Mouse (Mus musculus): ENCODE data around the gene Tesk2. TPM values are rescaled to one million over a fixed set of nuclear protein-coding genes. Genes with fewer than 3 reads are reported as not detected.

The Tesk2 gene
- 1.2 and 1.3 TPM in 2 replicates for polyA plus RNA-seq (2012)

GRCm38 (mm10) chr4:116720343-116721097 is at the start of gene Tesk2:
Tesk2 (plus strand) TSS chr4:116720948.
- no peak for TF ChIP-seq GATA1 (IDR thresholded peaks at IDR 0.05; ENCODE audit: low read length)

DNA sequence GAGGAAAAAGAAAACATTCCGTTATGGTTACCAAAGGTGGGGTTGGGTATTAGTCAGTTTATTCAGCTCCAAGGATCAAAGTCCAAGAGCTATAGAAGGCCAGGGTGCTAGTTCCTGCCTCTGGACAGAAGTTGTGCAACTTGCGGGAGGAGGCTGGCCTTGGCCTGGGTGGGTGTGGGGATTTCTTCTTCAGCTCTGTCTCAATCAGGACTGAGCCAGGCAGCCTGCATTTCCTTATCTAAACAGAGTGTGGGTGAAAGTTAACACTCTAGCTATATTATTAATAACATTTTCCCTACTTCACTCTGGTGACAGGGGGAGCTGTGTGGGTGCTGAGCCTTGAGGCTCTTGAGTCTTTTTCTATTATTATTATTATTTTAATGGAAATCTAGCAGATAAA is 48.0 kb upstream of the Tesk2 start:
- TF ChIP-seq GATA1 (IDR thresholded peaks at IDR 0.05; ENCODE audit: low read length), result no peak

DNA sequence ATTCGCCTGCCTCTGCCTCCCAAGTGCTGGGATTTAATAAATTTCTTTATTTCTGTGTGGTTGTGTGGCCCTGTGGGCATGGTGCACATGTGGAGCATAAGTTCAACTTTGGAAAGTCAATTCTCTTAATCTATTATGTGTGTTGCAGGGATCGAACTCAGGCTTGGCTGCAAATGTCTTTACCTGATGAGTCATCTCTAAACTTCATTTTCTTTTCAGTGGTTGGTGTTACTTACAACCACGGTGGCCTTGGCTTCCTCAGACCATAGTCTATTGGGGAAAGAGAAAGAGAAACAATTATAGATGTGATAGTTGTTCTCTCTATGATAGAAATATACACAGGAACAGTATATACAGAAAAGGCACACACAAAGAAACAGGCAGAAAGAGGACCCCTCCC is 44.7 kb upstream of the Tesk2 start:
- TF ChIP-seq GATA1 (IDR thresholded peaks at IDR 0.05; ENCODE audit: low read length), result no peak

GRCm38 (mm10) chr4:116677808-116678207 is 42.9 kb upstream of the Tesk2 start:
- TF ChIP-seq GATA1 (IDR thresholded peaks at IDR 0.05; ENCODE audit: low read length), result no peak

- TF ChIP-seq GATA1 (IDR thresholded peaks at IDR 0.05; ENCODE audit: low read length), result no peak
Measured at GRCm38 (mm10) chr4:116679141-116679540, 41.6 kb upstream of the Tesk2 start.

GRCm38 (mm10) chr4:116683957-116684356 is 36.8 kb upstream of the Tesk2 start:
- TF ChIP-seq GATA1 (IDR thresholded peaks at IDR 0.05; ENCODE audit: low read length), result peak; percentile 97

GRCm38 (mm10) chr4:116684665-116685064 is 36.1 kb upstream of the Tesk2 start:
- no peak for TF ChIP-seq GATA1 (IDR thresholded peaks at IDR 0.05; ENCODE audit: low read length)

- TF ChIP-seq GATA1 (IDR thresholded peaks at IDR 0.05; ENCODE audit: low read length), result no peak
Measured at GRCm38 (mm10) chr4:116685402-116686061, 35.2 kb upstream of the Tesk2 start, which contains the start of gene Prdx1. Prdx1 (plus strand) TSS chr4:116685544.

DNA sequence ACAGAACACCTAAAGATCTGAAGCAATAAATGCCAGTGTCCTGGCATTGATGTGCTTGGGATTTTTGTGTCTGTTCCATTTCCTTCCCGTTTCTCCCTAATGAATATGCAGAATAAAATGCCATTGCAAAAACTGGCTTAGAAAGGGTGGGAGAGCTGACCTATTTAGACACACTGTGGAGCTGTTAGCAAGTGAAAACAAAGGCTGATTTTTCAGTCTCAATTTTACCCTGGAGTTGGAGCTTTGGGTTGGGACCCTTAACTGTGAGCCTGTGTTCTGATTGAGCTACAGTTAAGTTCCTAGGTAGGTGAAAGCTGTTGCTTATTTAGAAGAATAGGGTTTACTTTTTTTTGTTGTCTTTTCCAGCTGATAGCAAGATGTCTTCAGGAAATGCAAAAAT is 33.7 kb upstream of the Tesk2 start:
- no peak for TF ChIP-seq GATA1 (IDR thresholded peaks at IDR 0.05; ENCODE audit: low read length)

DNA sequence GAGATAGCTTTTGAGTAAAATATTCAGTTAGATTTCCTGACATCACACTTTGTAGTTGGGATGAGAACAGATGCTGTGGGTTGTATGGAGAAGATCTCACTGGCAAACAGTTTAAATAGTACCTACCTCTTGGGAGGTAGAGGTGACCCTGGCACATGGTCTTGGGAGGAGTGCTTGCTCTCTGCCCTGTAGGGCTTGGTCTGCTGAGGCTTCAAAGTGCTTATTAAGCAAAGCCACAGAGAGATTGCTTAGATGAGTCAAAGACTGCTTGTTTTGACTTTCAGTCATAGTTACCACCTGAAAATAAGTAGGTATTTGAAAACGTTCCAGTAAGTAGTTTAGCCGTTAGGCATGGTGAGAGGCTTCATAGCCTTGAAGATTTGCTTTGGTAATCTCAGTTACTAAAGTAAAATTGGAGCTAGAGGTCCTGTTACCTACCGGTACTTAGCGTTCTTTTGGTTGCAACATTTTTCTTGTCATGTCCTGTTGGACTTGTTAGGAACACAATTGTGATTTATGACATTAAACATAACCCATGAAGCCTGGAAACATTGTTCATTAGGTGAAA is 31.4 kb upstream of the Tesk2 start:
- TF ChIP-seq GATA1 (IDR thresholded peaks at IDR 0.05; ENCODE audit: low read length), result no peak

GRCm38 (mm10) chr4:116692146-116692545 is 28.6 kb upstream of the Tesk2 start:
- TF ChIP-seq GATA1 (IDR thresholded peaks at IDR 0.05; ENCODE audit: low read length), result no peak

- no peak for TF ChIP-seq GATA1 (IDR thresholded peaks at IDR 0.05; ENCODE audit: low read length)
Measured at GRCm38 (mm10) chr4:116693785-116694184, 27.0 kb upstream of the Tesk2 start.

DNA sequence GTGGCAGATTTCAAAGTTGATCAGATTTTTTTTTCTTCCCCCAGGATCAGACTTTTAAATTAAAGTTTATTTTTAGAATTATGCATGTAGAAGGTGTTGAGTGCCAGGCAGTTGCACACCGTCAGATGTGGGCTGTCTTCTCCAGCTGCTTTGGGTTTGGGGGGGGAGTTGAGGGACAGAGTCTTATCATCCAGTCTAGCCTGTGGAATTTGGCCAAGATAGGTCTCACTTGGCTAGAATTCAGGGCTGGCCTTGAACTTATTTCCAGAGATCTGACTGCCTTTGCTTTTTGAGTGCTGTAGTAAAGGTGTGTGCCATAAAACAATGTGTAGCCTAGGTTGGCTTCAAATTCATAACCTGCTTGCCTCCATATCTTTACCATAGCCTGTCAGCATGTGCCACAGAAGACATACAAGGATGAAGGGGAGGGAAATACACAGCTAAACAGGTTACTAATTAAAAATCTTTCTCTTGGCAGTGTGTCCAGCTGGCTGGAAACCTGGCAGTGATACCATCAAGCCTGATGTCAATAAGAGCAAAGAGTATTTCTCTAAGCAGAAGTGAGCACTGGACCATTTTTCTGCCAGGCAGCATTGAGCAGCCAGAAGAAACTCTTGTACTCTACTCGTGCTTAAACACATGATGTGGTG is 21.9 kb upstream of the Tesk2 start:
- TF ChIP-seq GATA1 (IDR thresholded peaks at IDR 0.05; ENCODE audit: low read length), result no peak

- TF ChIP-seq GATA1 (IDR thresholded peaks at IDR 0.05; ENCODE audit: low read length), result no peak
Measured at GRCm38 (mm10) chr4:116700964-116701363, 19.8 kb upstream of the Tesk2 start.

DNA sequence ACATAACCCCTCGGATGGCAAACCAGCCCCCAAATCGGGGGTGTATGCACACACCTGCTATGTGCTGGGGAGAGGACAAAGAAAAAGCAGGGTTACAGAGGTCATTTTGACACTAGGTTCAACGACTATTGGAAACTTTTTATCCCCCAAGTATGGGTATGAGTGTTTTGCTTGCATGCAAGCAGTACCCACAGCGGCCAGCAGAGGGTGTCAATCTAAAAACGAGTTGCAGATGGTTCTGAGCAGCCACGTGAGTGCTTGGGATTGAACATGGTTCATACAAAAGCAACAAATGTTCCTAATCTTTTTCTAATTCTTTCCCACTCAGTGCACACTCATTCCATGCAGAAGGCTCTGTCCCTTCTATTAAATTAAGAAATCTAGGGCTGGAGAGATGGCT is 16.9 kb upstream of the Tesk2 start:
- no peak for TF ChIP-seq GATA1 (IDR thresholded peaks at IDR 0.05; ENCODE audit: low read length)

DNA sequence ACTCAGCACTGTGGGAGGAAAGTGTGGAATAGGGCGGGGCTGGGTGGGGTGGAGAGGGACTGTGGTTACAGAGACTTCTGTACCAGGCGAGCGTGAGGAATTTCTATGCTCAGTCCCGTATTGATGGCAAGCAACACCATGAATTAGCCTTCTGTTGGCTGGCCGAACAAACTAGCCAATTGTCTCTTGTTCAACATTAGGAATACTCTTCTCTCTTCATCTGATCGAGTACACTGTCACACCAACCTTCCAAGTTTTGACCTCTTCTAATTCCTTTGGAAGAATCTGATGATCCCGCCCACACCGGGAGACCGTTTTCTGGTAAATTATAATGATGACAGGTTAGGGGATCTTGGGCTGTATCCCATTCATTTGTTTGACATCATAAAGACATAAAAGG is 13.1 kb upstream of the Tesk2 start:
- TF ChIP-seq GATA1 (IDR thresholded peaks at IDR 0.05; ENCODE audit: low read length), result no peak

All from G1E-ER4 (cell line).